Mouse (Mus musculus): Measurements from ENCODE around the gene Zbtb44.
A peak's percentile ranks its signal among the peaks of the same experiment; 100 is the strongest.
"Not testable (repeated sequence)": the region's sequence is repeated elsewhere in the genome, so short reads cannot be mapped to it uniquely, and the experiment has no call there.

The Zbtb44 gene

DNA sequence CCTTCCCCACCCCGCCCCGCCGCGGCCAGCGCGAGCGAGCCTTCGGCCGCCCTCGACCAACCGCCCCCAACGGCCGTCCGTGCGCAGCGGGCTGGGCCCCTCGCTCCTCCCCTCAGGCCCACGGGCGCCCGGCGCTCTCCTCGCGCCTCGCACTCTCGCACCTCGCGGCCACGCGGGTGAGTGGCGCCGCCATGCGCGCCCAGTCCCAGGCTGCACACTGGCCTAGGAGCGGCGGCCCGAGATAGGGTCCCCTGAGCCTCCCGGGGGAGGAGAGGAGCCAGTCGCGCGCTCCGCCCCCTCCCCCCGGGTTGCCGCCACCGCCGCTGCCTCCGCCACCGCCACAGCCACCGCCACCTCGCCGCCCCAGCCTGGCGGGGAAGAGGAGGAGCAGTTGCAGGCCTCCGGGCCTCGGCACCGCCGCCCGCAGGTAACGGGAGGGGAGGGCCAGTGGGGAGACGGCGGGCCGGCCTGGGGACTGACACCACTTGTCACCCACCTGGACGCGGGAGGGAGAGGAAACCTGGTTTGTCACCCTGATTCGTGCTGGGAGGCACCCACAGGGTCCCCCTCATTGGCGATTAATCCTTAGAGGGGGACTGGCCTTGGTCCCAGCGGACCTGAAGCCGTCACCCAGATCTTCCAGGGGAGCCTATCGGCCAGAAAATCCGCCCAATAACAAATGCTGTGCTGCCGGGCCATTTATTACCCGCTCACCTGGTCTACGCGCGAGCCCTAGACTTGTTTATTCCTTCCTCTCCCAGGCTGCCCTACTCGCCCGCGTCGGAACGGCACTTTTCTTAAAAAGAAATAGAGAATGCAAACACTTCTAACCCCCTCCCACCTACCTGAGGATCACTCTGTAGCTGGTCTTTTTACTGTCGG lies at the start of gene Zbtb44:
Zbtb44 (plus strand) TSS at position 113 of the 882 bp plus-strand sequence.
- no peak for DNase-seq (ENCODE audit: extremely low read depth, low read depth, low spot score)

DNA sequence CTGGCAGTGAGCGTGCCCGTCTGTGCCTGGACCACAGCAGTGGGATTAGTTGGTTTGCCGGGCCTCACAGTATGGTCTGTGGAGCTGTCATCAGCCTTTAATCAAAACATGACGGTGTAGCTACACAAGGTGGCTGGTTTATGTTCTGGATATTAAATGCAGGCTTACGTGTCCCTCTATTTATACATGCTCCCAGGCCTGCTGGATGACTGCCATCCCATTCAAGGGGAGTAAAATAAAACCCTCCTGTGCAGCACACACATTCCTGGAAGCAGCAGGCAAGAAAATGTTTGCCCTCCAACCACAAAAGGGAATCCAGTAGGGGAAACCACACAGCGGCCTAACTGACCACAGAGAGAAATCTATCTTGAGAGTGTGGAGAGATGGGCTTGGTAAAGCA lies 44.7 kb upstream of the Zbtb44 start:
- no peak for DNase-seq (ENCODE audit: extremely low read depth, low read depth, low spot score)

DNA sequence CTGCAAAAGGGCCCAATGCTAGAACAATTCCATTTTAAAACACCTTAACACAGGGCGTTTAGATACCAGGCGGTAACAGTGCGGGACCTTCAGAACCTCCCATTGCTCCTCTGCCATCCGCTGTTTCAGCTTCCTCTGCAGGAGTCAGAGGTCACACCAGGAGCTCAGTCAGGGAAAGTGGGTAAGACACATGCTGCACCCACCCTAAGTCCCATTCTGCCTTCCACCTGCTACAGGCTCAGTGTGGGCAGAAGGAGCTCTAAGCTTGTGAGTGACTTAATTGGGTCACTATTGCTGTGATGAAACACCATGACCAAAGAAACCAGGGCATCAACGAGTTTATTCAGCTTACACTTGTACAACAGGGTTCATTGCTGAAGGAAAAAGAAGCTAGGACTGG lies 37.3 kb upstream of the Zbtb44 start:
- no peak for DNase-seq (ENCODE audit: extremely low read depth, low read depth, low spot score)

DNA sequence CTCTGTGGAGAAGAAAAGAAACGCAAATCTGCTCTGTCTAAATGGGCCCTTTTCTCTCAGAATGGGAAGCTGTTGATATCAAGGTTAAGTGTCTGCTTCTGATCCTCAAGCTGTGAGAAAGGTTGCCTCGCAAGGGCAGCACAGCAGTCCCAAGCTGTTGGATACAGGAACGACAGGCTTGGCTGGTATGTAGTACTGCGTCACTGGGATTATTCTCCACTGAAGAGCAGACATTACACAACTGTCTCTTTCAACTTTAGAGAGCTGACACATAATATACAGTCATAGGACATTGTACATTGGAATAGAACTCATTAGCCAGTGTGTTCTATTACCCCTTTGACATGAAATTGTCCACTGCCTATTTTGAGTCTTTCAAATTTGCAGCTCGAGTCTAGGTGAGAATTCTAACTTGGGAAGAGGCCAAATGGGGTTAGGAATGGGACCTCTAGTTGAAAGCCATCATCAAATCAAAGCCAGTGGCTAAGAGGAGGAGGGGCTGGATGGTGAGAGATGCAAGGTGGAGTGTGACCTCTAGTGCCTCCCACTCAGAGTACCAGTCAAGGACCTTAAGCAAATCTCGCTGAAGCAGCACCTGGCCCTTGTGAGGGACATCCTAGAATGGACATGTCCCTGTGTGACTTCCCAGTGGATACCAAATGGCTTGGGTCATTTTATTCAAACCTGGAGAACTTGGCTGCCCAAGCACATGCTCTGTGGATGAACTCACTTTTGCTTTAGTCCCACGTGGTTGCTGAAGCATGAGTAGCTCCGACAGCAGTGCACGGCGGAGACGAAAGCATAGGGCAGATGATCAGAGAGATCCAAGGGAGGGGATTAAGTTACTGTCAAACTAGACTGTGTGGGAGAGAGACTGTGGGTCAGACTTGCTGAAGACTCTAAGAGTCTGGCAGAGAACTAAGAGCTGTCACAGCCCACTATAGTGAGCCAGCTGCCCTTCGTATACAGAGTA lies 33.6 kb upstream of the Zbtb44 start:
- no peak for DNase-seq (ENCODE audit: extremely low read depth, low read depth, low spot score)

DNA sequence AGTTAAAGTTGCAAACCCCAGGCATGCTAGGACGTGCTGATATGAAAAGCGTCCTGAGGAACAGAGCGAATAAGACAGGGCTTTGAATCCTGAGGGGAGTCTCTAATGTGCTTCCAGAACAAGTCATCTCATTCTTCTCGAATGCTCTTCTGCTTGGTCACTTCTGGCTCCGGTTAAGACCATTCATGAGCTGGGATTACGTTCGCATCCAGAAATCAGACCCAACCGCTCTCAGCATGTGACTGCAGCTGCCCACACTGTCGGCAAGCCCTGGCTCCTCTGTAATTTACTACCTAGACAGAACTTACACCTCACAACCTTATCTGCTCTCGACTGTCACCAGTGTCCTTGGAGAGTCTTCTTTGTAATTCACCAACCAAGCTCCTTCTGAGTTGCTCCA lies 29.8 kb upstream of the Zbtb44 start:
- DNase-seq (ENCODE audit: extremely low read depth, low read depth, low spot score), result no peak

DNA sequence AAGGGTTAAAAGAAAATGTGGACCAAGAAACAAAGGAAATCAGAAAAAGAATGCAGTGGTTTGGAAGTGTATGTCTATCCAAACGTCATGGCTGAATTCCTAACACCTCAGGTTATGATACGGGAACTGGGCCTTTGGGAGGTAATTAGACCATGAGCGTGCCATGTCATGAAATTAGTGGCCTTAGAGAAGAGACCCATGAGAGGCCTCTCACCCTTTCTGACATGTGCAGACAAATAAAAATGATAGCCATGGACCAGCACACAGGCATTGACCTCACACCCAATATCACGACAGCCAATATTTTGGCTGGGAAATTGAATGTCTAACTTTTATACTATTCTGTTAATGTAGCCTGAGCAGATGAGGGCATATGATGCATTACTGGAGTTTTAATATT lies 27.9 kb upstream of the Zbtb44 start:
- DNase-seq (ENCODE audit: extremely low read depth, low read depth, low spot score), result no peak

DNA sequence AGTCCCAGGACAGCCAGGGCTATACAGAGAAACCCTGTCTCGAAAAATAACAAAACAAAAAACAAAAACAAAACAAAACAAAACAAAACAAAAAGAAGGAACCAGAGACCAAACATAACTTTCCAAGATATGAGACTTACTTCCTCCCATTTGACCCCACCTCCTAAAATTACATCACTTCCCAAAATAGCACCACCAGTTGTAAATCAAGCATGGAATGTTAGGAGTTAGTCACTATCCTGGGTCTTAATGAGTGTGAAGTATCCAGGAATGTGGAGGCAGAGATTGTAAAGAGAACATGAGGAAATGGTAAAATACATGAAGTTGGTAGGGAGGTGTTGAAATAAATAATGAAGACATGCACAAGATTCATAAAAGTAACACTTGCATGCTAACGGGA lies 21.1 kb upstream of the Zbtb44 start:
- no peak for DNase-seq (ENCODE audit: extremely low read depth, low read depth, low spot score)

DNA sequence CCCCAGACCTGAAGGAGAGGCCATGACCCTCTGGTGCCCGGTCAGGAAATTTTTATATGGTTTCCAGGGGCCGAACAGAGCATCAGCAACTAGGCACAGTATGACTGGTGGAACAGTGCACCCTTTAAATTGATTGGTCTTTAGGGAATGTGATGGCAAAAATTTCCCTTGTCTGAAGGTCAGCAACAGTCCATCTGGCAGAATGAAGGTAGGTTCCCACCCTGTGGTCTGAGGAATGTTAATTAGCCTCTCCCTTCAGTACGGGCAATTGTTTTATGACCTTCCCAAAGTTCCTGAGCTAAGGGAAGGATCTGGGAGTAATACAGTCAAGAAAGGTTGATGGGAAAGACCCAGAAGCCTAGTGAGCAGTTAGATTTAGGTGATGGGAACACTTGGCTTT lies 20.4 kb upstream of the Zbtb44 start:
- DNase-seq (ENCODE audit: extremely low read depth, low read depth, low spot score), result no peak

DNA sequence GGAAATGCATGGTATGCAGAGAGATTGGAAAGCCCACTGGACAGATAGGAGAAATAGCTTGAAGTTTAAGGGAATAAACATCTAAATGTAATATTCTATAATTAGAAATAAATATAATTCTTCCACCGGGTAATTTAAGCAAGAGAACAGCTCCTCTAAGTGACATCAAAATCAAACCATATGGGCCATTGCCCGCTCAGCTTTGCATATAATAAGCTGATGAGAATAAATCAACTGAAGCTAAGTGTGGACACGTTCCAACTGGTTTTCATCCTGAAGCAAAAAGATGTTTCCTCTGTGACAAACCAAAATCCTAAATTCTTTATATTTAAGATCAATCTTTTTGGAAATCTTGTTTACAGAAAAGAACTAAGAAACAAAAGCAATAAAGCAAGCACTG lies 19.7 kb upstream of the Zbtb44 start:
- DNase-seq (ENCODE audit: extremely low read depth, low read depth, low spot score), result no peak

DNA sequence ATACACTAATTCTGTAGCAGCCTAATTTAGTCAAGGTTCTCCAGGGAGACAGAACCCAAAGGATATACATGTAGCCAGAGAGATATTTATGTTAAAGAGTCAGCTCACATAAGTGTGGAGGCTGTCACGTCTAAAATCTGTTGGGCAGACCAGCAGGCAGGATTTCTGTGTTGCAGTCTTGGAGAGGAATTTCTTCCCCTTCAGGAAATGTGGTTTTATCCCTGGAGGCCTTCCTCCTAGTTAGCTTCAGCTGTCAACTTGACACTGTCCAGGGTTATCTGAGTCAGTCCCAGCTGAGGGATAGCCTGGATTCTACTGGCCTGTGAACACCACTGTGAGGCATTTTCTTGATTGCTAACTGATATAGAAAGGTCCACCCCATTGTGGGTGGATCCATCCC lies 18.9 kb upstream of the Zbtb44 start:
- no peak for DNase-seq (ENCODE audit: extremely low read depth, low read depth, low spot score)

DNA sequence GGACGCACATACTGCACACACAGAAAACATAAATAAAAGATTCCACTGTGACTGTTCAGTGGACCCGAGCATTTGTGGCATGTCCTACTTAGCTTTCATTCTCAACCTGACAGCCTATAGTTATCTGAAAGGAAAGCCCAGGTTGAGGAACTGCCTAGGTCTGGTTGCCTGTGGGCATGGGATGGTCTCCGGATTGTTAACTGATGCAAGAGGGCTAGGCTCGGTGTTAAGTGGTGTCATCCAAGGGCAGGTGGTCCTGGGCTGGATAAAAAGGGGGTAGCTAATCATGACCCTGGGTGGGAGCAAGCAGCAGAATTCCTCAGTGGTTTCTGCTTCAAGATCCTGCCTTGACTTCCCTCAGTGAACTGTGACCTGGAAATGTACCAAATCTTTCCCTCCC lies 17.8 kb upstream of the Zbtb44 start:
- no peak for DNase-seq (ENCODE audit: extremely low read depth, low read depth, low spot score)

DNA sequence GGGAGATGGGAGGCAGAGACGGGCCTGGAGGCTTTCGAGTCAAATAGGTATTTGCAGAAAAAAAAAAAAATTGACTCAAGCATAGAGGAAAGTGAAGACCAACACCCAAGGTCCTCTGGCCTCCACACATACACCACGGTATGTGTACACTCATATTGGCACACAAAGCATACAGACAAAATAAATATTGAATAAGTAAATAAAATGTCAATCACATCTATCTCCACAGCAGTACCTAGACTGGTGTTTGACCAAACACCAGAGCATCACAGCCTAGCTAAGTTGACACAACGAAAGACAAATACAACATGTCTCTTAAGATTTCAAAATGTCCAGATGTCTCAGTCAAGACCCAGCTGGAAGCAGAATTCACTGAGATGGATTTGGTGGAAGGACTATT lies 17.0 kb upstream of the Zbtb44 start:
- DNase-seq (ENCODE audit: extremely low read depth, low read depth, low spot score), result no peak

DNA sequence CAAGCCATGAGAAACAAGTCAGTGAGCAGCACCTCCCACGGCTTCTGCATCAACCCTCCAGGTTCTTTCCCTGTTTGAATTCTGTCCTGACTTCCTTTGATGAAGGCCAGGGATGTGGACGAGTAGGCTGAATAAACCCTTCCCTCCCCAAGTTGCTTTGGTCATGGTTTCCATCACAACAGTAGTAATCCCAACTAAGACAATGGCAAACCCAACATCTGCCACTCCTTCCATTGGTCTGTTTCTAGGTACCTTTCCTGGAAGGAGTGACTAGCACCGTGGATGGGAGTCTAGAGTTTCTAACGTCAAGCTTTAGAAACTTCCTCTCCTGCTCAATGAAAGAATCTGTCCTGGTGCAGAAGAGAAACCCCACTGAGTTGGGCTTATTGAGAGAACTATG lies 12.8 kb upstream of the Zbtb44 start:
- DNase-seq (ENCODE audit: extremely low read depth, low read depth, low spot score), result no peak

DNA sequence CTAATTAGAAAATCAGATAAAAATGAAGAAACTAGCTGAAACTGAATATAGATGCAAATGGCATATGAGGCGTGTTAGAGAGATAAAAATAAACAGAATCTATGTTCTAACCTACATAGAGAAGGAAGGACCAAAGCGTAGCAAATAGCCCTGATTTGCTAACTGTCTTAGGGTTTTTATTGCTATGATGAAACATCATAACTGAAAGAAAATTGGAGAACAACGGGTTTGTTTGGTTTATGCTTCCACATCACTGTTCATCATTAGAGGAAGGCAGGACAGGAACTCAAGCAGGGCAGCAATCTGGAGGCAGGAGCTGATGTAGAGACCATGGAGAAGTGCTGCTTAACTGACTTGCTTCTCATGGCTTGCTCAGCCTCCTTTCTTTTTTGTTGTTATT lies 12.3 kb upstream of the Zbtb44 start:
- no peak for DNase-seq (ENCODE audit: extremely low read depth, low read depth, low spot score)

DNA sequence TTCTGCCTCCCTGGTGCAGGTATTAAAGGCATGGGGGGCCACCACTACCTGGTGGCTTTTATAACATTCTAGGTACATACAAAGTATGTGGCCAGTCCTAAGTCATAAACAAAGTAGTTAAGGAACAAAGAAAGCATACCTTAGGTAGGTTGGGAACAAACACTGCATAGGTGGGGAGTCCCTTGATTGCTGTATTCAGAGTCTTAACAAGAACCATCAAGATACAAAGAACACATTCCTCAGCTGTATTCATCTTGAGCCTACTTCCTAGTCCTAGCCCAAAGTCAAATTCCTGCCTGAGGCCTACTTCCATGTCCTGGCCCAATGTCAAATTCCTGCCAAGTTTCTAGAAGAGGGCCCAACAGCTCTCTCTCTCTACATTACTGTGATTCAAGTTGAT lies 11.7 kb upstream of the Zbtb44 start:
- DNase-seq (ENCODE audit: extremely low read depth, low read depth, low spot score), result no peak

DNA sequence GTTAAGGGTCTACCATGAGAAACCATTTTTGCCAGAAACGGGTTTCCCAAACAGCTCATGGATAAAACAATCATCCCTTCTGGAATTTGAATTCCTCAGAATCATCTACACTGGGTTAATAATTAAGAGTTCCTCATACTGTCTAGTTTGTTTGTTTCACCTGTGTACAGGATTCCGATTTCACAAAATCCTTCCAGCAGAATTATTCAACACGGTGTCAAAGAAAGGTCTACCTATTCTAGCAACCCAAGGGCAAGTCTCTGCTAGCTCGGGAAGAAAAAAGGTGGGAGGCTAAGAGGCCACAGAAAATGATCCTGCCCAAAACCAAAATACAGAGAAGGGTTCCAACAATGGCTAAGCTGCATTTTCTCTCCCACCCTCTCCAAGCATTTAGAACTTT lies 2.2 kb upstream of the Zbtb44 start:
- peak; percentile 84 for DNase-seq (ENCODE audit: extremely low read depth, low read depth, low spot score)

DNA sequence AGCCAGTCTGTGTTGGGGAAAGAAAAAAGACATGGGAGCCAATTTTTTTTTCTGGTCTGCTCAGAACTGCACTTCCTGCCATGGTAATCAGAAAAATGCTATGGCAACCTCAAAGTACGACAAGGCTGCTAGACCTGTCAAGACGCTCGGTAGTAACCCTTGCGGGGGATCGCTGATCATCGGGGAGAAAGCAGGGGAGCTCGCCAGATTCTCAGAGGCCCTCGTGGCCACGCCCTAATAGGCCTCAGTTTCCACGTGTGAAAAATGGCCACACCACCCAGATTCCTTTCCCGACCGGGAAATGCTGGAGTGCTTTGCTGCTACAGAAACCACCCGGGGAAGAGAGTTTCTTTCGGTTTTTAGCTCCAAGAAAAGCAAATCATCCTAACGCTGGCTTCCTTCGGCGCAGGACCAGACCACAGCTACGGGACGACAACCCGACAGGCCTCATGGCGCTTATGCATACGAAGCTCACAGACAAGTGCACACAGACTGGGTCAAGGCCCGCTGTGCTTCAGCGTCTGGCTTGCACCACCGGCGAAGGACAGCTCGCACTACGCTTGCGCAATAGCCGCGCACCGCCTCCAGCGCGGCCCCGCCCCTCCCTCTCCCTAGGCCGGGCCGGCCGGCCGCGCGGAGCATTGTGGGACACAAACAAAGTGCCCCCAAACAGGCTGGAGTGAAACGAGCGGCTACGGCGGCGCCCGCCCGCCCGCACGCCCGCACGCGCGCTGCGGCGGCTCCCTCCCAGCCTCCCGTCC lies 513 bp upstream of the Zbtb44 start:
- no peak for DNase-seq (ENCODE audit: extremely low read depth, low read depth, low spot score)

DNA sequence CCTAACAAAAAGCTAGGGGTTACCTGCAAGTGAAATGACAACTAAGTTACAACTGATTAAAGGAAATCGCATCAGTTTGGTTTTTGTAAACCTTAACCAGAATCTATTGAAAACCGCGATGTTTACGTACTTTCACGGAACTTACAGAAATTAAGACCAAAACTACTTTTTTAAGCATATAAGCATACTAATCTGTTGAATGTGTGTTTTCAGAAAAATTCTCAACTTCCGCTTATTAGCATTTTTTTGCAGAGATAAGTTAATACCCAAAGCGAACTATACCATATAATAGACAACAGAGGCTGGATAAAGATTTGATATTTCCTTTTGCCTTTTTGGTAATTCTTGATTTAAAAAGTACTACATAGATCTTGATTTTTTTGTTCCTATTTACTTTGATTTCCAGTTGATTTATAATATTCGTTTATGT lies 985 bp downstream of the Zbtb44 start:
- no peak for DNase-seq (ENCODE audit: extremely low read depth, low read depth, low spot score)

DNA sequence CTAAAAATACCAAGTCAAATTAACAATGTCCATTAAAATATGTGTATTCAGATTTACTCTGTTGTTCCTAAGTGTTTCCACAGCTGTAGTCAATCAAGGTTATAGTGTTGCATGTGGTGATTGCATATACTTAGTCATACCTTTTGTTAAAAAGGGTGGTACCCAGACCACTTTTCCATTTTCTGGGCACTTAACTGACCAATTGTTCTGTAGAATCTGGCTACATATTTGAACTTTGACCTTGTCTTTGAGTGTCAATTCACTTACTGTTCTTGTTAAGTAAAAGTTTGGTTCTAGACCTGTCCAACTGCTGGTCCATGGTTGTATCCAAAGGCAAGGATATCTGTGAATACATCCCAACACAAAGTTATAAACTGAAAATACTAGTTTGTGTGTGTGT lies 2.1 kb downstream of the Zbtb44 start:
- no peak for DNase-seq (ENCODE audit: extremely low read depth, low read depth, low spot score)

DNA sequence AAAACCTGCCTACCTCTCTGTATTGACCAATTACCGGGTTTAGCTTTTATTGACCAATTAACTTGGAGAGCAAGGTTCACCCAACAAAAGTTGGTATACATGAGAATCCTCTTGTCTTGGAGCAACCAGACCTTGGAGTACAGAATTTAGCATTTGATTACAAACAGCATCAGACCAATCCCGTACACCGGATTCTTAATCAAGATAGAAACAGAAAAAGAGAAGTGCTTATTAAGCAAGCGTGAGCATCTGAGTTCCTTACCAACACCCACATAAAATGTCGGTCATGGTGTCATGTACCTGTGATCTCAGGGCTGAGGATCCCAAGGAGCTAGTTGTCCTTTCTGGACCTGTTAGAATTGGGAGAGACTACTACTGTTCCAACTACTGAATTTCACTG lies 19.8 kb downstream of the Zbtb44 start:
- no peak for DNase-seq (ENCODE audit: extremely low read depth, low read depth, low spot score)

DNA sequence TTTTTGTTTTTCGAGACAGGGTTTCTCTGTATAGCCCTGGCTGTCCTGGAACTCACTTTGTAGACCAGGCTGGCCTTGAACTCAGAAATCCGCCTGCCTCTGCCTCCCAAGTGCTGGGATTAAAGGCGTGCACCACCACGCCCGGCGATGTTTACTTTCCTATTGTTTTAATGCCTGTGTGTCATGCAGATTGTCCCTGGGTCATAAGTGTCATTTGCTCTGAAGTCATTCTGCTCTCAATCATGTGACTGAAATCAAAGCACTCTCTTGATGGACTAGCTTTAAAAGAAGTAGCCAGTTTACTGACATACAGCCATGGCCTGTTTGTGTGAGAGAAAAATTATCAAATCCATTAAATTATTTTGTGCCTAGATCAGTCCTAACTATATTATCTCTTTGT lies 21.1 kb downstream of the Zbtb44 start:
- not testable (repeated sequence) for DNase-seq (ENCODE audit: extremely low read depth, low read depth, low spot score)

Data from fat pad, adult 2 months (tissue).